Mouse (Mus musculus) liver, embryonic 13.5 days (tissue): Measurements from ENCODE around the gene Il1rn. TPM values are rescaled to one million over a fixed set of nuclear protein-coding genes. Genes with fewer than 3 reads are reported as not detected.

Experiments used
- polyA plus RNA-seq: library from polyadenylated mRNA; unstranded; fragments of >200 nt; fragmentation: Nextera tagmentation; extraction: Ambion mirVana; gene quantifications from 2 replicates; pipeline ENCODE4 v1.2.1, GENCODE M21; 2015

Il1rn gene
- polyA plus RNA-seq, 1 experiment from 2014 or later, result 2.2 TPM

Other genes with a start within 250 kb of the Il1rn start
- gene Tbpl2, start 240.3 kb upstream of the Il1rn start, polyA plus RNA-seq, result not detected in 2 replicates
- not detected in 2 replicates for gene Il1f8, start 183.7 kb upstream of the Il1rn start, polyA plus RNA-seq
- 0.06 and 0.08 TPM in 2 replicates for gene Il1f9, start 150.4 kb upstream of the Il1rn start, polyA plus RNA-seq
- not detected in 2 replicates for gene Il1f6, start 121.4 kb upstream of the Il1rn start, polyA plus RNA-seq
- not detected in 2 replicates for gene Il1f5, start 59.9 kb upstream of the Il1rn start, polyA plus RNA-seq
- gene Il1f10, start 45.7 kb upstream of the Il1rn start, polyA plus RNA-seq, result not detected in 2 replicates
- 9.1 and 10.0 TPM in 2 replicates for gene Psd4, start 30.7 kb downstream of the Il1rn start, polyA plus RNA-seq
- gene Pax8, start 138.7 kb downstream of the Il1rn start, polyA plus RNA-seq, result 0.03 and 0.12 TPM in 2 replicates